Mouse (Mus musculus) G1E-ER4 (cell line): Measurements from ENCODE around the gene Cyp26b1. TPM values are rescaled to one million over a fixed set of nuclear protein-coding genes. Genes with fewer than 3 reads are reported as not detected.

Source experiments
- GATA1 ChIP-seq: IDR thresholded peaks from one replicate; pipeline ENCODE4 v1.8.0; 2012; ENCODE audit warnings: low read length, inconsistent platforms
- polyA plus RNA-seq: library from polyadenylated mRNA; stranded (reverse); fragments of >175 nt; gene quantifications from 2 replicates; pipeline ENCODE4 v1.2.3, GENCODE M21; 2012

Gene Cyp26b1
- polyA plus RNA-seq, 1 experiment = not detected

DNA sequence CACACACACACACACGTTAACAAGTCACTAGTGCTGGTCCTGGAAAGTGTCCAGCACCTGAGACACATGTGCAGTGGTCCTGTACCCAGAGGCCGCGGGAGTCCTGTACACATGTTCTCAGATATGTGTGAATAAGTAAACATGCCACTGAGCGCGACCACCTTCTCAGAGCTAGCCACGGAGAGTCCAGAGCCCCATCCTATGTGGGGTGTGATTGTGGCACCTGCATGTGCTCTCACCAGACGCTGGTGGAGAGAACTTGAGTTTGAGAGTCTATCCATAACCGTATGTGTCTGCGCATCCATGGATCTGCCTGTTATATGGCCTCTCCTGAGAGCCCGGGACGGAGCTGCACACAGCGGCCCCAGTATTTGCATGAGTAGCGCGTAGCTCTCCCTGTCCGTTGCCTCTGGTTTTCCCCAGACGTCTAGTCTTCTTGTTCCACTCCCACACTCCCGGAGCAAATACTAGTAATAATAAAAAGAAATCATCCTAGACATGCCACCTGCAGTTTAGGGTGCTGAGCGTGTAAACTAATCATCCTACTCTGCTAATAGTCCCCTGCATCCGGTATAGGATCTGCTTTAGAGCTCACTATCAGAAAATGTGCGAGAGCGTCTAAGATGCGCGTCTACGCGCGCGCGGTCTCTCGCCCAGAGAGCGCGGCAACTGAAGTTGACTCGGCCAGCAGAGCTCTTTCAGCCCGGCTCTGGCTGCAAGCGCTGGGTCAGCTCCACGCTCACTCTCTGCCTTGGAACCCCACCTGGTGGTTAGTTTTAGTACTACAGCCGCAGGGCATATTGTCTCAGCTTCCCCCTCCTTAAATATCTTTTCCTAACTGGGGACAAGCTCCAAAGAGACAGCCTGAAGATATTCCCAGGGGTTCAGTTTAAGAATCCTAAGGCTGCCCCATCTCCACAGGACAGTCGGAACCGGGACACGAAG is 3.7 kb downstream of the Cyp26b1 start:
- TF ChIP-seq GATA1 = no peak

GRCm38 (mm10) chr6:84588895-84589652 is 4.6 kb downstream of the Cyp26b1 start:
- no peak for TF ChIP-seq GATA1

DNA sequence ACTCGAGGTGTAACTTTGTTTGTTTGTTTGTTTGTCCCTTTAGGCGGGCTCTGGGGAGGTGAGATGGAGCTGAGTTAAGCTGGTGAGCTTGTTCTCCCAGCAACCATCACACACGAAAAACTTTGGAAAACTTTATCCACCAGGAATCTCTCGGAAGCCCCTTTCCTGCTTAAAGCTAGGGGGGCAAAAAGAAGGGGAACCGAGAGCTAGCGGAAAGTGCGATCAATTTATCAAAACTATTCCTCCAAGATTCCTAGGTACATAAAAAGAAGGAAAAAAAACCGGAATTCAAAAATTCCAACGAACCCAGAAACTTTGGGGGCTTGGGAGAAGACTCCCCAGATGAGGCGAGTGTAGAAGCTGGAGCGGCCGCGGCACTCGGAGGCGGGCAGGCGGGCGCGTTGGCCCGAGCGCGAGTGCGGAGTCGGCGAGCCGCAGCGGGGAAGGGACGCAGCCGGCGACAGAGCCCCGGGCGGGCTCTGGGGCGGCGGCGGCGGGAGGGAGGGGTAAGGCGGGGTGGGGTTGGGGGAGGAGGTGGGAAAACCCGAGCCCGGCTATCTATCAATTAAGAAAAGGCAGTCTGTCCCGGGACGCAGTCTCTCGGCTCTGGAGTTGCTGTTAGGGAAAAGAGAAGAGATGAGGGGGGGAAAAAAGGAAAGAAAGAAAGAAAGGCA is 5.3 kb downstream of the Cyp26b1 start:
- no peak for TF ChIP-seq GATA1

DNA sequence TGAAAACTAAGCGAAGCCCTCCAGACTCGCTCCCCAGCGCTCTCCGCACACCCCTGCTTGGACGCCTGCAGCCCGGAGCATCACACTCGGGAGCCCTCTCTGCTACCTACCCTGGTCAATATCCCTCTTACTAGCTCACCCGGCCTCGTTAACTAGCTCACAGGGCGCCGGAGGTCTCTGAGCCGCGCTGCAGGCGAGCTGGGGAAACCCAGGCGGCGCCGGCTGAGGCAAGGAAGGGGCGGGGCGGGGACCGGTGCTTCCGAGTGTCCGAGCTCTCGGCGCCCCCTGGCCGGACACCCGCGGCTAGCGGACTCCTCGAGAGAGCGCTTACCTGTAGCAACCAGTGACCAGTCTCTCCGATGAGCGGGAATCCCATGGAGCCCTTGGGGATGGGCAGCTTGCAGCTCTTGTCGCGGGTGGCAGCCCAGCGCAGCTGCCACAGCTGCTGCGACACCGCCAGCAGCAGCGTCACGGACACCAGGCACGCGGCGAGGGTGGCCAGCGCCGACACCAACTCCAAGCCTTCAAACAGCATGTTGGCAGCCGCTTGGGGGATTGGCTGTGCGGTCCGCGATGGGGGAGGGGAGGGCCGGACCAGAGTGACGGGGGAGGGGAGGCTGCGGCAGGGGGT is 6.1 kb downstream of the Cyp26b1 start:
- TF ChIP-seq GATA1 = no peak

DNA sequence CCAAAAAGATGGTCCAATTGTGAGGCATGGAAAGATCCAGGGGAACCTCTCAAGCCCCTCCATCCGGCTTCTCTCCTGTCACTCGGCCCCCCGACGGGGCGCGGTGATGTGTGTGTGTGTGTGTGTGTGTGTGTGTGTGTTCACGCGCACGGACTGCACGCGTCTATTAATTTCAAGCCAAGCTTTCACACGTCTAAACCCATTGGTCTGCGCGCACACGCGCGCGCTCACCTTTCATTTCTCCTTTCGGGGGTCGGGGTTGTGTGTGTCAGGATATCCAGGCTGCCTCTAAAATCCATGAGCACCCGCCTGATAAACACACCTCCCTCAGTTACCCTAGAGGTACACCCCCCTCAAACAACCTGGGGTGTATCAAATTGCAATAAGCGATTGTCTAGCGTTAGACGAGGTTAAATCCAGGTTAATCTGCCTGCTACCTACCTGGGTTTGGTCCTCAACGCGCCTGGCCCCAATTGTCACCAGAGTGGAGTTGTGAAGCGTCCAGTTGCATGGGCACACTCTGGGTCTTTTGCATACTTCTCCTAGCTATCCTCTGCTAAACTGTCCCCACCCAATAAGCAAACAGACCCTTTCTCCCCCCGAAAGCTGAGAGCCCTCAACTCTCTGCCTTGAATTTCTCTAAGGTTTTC is 7.0 kb downstream of the Cyp26b1 start:
- TF ChIP-seq GATA1 = no peak

- TF ChIP-seq GATA1 = no peak
Observed at GRCm38 (mm10) chr6:84585686-84586300, 7.9 kb downstream of the Cyp26b1 start.

- no peak for TF ChIP-seq GATA1
Observed at GRCm38 (mm10) chr6:84584783-84585685, 8.7 kb downstream of the Cyp26b1 start.

DNA sequence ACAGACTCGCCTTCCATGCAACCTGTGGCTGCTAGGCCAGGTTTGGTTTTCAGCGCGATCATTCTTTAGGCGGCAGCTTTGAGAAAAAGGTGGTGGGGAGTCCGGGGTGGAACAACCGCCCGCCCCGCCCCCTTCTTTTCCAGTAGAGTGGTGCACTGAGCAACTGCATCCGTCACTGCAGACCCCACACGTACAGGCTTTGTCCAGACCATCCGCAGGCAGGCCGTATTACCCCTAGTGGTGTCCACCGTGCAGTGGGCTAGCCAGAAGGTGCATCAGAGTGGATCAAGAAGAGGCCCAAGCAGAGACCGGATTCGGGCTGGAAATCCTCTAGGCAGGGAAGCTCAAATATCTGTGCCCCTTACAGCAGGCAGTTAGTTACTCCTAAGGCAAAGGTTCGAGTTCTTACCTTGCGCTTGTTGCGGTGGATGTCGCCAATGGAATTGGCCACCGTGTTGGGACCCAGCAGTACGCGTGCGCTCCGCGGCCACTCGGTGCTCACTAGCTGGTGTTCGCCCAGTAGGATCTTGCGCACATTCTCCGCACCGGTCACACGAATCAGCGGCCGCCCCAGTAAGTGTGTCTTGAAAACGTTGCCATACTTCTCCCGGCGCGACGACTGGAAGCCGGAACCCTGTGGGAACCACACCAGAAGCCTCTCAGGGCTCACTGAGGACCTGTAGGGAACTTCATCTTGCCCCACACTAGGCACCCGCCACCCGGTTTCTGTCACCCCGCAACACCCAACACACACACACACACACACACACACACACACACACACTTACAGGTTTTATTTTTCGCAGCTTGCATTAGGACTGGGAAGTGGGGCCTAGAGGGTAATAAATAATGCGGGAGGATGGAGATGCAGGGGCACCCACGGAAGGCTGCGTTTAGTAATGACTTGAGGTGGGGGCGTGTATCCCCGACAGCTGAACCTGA is 9.6 kb downstream of the Cyp26b1 start:
- TF ChIP-seq GATA1 = no peak

DNA sequence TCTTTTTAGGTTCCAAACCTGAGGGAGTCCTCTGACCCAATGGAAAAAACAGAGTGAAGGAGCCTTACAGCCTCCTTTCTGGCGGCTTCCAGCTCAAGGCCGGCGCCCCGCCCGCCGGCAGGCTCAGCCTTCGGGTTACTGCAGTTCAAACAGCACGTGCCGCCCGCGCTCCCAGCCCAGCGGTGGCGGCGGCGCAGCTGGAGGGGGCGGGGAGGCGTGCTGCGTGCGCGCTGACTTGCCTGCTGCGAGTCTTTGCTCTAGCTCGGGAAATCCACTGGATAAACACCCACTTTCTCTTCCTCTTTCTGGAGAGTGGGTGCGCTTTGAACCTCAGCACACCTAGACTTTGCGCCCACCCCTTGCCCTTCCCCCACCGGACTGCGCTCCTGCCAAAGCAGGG is 10.3 kb downstream of the Cyp26b1 start:
- no peak for TF ChIP-seq GATA1

GRCm38 (mm10) chr6:84582826-84583225 is 10.9 kb downstream of the Cyp26b1 start:
- no peak for TF ChIP-seq GATA1

DNA sequence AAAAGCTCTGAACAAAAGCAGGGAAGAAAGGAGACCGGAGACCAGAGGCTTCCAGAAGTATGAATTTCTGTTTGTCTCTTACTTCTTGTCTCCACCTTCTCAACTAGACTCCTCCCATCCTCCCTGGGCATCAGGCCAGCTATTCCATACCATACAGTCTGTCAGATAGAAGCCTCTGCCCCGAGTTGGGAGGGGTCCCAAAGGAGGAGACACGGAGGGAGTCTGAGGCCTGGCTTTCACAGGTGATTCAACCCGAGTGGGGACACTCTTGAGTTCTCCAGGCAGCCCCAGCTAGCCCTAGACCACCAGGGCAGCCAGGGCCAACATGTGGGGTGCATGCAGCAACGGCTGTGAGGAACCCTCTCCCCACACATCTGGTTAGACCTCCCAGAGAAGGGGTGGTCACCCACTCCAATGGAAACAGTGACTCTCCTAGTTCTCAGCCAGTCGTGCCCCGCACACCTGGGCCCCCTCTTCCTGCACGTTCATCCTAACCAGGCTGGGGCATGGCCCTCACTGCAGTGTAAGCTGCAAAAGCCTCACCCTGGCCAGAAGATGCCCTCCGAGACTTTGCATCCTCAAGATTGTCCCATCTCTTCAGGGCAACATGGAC is 11.8 kb downstream of the Cyp26b1 start:
- TF ChIP-seq GATA1 = no peak
